Mouse (Mus musculus) WW6 (cell line): ENCODE measurements around the gene Nxt1.
A peak's percentile ranks its signal among the peaks of the same experiment; 100 is the strongest.

Source experiments
- DNase-seq: peaks from one replicate; pipeline ENCODE4 v3.0.0-alpha.2; 2013; ENCODE audit warnings: low read depth, low spot score

The Nxt1 gene

GRCm38 (mm10) chr2:148672199-148673096 lies at the start of gene Nxt1:
TSS of gene Nxt1 (plus strand) at chr2:148672601.
- peak; percentile 86 for DNase-seq

DNA sequence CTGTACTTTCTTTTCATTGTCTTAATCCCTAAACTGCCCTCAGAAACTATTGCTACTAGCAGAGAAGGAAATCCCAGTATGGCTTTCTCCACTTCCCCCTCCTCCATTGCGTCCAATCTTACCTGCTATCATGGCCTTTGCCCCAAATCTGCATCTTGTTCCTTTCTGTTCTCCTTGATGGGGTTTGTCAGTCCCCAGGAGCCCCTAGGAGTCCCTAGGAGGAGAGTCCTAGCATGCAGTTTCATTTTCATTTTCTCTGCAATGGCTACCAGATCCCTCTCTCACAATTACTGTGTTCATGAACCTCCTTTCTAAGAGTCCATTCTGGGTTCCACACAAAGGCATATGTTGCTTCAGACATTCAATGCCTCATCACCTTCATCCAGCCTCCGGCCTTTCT lies 49.3 kb upstream of the Nxt1 start:
- no peak for DNase-seq

GRCm38 (mm10) chr2:148624484-148624883 lies 47.9 kb upstream of the Nxt1 start:
- no peak for DNase-seq

GRCm38 (mm10) chr2:148627011-148627471 lies 45.4 kb upstream of the Nxt1 start:
- DNase-seq, result no peak

GRCm38 (mm10) chr2:148631011-148631410 lies 41.4 kb upstream of the Nxt1 start:
- no peak for DNase-seq

DNA sequence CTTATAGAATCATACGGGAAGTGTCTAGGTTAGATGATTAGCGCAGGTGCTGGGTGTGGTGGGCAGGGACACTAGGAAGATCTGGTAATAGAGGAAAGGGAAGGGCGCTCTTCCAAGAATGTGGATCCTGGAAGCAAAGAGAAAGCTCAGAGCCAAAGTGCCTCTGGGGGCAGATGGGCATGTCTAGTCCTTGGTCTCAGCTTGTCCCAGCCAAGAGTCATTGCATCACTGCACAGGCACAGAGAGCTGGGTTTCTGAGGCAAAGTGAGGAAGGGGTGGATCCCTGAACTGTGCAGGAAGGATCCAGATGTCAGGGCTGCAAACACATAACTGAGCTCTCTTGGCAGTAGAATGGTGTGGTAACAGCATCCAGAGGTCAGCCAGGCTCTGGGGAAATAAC lies 40.8 kb upstream of the Nxt1 start:
- DNase-seq, result no peak

- DNase-seq, result no peak
Measured at GRCm38 (mm10) chr2:148634466-148634865, 37.9 kb upstream of the Nxt1 start.

GRCm38 (mm10) chr2:148642610-148643370 lies 29.6 kb upstream of the Nxt1 start:
- DNase-seq, result no peak

DNA sequence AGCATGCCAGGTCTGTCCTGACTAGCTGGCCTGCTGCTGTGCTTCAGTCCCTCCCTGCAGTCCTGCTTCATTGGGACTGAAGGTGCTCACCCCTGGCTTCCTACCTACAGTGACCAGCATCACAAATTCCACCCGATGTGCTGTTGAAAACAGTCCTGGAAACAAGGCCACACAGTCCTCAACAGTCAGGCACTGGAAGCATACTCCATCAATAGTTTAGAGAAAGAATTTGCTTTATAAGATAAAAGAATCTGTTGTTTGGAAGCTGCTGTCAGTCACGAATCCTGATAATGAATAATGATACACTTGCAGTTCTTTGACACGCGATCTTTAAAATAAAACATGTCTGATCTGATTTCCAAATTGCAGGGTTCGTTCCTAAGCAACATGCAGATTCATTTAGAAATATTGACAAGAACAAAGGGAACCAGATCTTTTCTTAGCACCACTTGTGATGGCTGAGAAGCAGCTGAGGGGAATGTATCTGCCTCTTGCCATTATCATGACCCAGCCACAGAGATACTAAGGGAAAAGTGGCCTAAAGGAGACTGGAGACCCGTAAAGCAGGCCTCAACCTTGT lies 27.9 kb upstream of the Nxt1 start:
- no peak for DNase-seq

DNA sequence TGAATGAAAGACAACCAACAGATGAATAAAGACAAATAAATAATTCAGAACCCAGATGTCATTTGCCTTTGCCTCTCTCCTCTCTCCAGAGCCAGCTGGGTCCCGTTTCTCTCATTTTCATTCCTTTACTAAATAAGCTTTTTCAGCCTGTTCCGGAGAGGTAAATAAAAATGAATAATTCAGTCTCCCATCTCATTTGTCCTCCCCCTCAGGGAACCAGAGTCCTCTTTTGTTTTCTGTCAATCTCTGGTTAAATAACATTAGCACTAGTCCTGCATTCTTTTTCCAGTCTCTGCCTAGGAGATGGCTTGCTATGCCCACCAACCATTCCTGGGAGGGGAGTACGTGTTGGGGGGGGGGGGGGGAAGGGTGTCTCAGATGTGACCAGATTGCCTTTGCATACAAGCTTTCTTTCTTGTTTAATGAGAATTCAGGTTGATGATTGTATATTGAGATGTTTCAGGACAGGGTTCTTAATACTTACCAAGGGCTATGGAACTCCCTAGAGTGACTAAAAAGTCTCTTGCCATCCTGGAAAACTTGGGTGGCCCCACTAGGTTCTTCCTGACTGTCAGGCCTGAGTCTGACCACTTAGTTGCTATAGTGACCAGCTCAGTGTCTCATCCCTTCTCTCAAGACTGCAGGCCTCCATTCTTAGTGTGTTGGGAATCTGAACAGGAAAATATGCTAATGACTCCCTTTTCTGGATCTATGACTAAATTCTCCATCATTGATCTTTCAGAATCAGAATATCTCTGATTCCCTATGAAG lies 21.6 kb upstream of the Nxt1 start:
- DNase-seq, result no peak

DNA sequence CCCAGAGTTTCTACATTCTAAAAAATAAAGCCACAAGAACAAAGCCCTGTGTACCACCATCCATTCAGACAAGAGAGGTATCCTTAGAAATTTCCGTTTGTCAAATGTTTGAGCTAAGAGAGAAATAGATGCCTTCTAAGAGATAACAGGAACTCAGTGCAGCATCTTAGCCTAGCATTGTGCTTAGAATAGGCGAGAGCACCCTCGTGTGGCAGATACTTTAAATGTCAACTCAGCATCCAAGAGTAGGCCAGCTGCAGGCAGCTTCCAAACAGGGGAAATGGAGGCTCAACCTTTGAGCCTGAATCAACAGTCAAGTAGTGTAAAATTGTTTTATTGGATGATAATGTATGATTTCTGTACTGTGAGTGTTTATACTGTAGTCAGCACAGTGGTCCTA lies 17.4 kb upstream of the Nxt1 start:
- DNase-seq, result no peak

DNA sequence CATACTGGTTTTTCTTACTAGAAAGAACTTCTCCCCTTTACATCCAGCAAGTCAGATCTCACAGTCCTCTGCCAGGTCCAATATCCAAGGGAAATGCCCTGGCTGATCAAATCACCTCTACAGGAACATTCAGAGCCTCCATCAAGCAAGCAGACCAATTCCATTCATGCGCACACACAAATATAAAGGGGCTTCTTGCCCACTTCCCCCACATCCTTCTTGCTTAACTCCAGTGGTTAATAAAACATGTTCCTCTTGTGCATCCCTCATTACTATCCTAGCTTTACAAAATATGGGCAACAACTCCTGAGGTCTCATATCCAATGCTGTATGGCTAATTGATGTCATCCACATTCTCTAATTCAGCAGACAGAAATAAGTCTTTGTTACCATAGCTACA lies 8.9 kb upstream of the Nxt1 start:
- DNase-seq, result no peak

- DNase-seq, result no peak
Measured at GRCm38 (mm10) chr2:148677801-148678200, 5.4 kb downstream of the Nxt1 start.

DNA sequence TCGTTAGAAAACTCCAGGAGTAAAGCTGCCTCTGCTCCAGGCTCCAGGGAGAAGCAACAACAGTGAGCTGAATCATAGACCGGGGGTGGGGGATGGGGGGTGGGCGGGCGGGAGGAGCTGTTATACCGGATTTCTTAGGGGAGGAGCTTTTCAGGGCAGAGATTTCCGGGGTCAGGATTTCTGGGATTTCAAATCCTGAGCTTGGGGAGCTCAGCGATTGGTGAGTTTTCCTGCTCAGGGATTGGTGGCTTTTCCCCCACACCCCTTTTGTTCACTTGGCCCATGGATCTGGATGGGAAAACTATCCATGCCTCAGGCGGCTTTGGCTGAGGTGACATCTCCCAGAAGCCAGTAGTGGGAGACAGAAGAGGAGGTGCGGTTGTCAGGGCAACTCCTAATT lies 6.9 kb downstream of the Nxt1 start:
- DNase-seq, result no peak

DNA sequence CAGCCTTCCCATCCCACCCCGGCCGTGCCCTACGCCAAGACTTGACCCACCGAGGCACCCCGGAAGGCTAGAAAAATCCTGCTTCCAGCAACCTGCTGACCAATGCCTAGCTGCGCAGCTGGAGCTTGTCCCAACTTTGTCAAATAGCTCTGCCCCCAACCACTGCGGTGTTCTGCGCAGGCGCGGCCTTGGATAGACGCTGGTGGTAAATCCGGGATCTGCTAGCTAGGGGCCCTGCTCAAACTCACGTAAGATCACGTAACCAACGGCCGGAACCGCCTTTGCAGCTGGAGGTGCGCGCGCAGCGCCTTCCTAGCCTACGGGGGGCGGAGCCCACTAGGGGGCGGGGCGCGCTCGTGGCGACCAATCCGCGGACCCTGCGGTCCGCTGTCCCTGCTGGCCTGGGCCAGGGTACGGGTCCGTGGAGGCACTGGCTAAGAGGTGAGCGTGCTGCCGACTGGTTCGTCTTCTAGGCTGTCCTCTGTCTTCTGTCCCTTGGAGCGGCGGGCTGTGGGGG lies 8.4 kb downstream of the Nxt1 start, which contains the start of gene Gzf1:
Gene Gzf1 (plus strand): TSS at position 249 of the 517 bp plus-strand sequence.
- DNase-seq, result peak; percentile 94

GRCm38 (mm10) chr2:148681461-148681891 lies 9.1 kb downstream of the Nxt1 start:
- DNase-seq, result no peak

DNA sequence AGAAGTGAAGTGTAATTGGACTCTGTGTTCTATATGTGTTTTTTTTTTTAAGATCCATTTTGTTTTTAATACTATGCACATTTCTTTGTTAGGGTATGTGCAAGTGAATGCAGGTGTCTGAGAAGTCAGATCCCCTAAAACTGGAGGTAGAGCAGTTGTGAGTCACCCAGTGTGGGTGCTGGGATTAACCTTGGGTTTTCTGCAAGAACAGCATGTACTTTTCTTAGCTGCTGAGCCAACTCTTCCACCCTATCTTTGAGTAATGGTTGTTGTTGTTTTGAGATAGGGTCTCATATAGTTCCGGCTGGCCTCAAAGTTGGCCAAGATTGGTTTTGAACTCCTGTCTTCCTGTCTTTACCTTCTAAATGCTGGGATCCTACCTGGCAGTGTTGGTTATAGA lies 10.6 kb downstream of the Nxt1 start:
- DNase-seq, result no peak

DNA sequence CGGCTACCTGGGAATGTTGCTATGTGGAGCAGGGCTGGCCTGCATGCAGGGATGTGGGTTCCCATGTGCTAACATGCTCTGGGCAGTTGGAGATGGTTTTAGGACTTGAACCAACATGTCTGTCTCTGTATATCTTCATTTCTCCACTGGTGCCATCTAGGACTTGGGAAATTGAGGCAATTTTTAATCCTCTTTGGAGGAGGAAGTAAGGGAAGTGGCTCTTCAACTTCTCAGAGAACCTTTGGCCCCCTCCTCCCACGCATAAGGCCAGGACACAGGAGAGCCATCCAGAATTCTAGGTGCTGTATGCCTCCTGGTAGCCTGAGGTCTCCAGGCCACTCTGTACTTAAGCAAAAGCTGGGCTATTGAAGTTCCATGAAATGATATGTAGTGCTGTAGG lies 12.6 kb downstream of the Nxt1 start:
- no peak for DNase-seq

- no peak for DNase-seq
Measured at GRCm38 (mm10) chr2:148685709-148686108, 13.3 kb downstream of the Nxt1 start.

GRCm38 (mm10) chr2:148686862-148687261 lies 14.5 kb downstream of the Nxt1 start:
- DNase-seq, result no peak

- no peak for DNase-seq
Measured at GRCm38 (mm10) chr2:148687971-148688370, 15.6 kb downstream of the Nxt1 start.
